In genomic region chr6:95163965-95164364, GRCm38 (mm10) we compare ENCODE assay signal across 11 mouse cellular contexts.
"Had no signal": no experiment of that assay in that cellular context is flagged by ENCODE, and none has a peak within 500 bp of the region (broad histone marks: within the 10 kb centered on the region; RNA-seq: fewer than 3 reads in every experiment).

No protein-coding gene starts in this region.

- H3K36me3 ChIP-seq: limb, embryonic 10.5 days; liver, embryonic 12.5 days; midbrain, embryonic 15.5 days; neural tube, embryonic 12.5 days had no signal

- DNase-seq: kidney, adult 11 months; kidney, postnatal 10 days; thymus, postnatal 36 days had no signal

- ATAC-seq: liver, embryonic 12.5 days; midbrain, embryonic 15.5 days had no signal

- H3K9me3 ChIP-seq: limb, embryonic 10.5 days; liver, embryonic 12.5 days; megakaryocyte, embryonic 14.5 days; midbrain, embryonic 15.5 days; neural tube, embryonic 12.5 days had no signal

- H3K4me2 ChIP-seq: liver, embryonic 12.5 days; midbrain, embryonic 11.5 days; midbrain, embryonic 15.5 days; neural tube, embryonic 12.5 days had no signal

- H3K9ac ChIP-seq: liver, embryonic 12.5 days; midbrain, embryonic 15.5 days; neural tube, embryonic 12.5 days had no signal

- H3K27ac ChIP-seq: left cerebral cortex, adult 2 months; limb, embryonic 10.5 days; liver, embryonic 12.5 days; macrophage; midbrain, embryonic 15.5 days; neural tube, embryonic 12.5 days had no signal

- H3K27me3 ChIP-seq: liver, embryonic 12.5 days; megakaryocyte, embryonic 14.5 days; midbrain, embryonic 15.5 days; neural tube, embryonic 12.5 days had no signal

- H3K4me1 ChIP-seq: limb, embryonic 10.5 days; liver, embryonic 12.5 days; megakaryocyte, embryonic 14.5 days had no signal

- H3K4me3 ChIP-seq: left cerebral cortex, adult 2 months; limb, embryonic 10.5 days; liver, embryonic 12.5 days; megakaryocyte, embryonic 14.5 days; midbrain, embryonic 15.5 days; neural tube, embryonic 12.5 days had no signal
